Mouse (Mus musculus) embryonic facial prominence, embryonic 13.5 days (tissue): Measurements from ENCODE around the gene Fam24b. TPM values are rescaled to one million over a fixed set of nuclear protein-coding genes. Genes with fewer than 3 reads are reported as not detected.

Experiments used
- ATAC-seq: fragments of 200-750 bp; cut with Nextera tagmentation; 2 replicates; pipeline ENCODE4 v1.8.0; 2017; ENCODE audit warnings: low read depth; ENCODE audit not compliant: insufficient number of reproducible peaks, insufficient read depth, low FRiP score, low TSS enrichment
- H3K27ac ChIP-seq: fragments of 300-500 bp; sonication (generic); 2 replicates; pipeline ENCODE4 v1.5.1; 2015; ENCODE audit warnings: moderate library complexity, mild to moderate bottlenecking, inconsistent platforms
- H3K27me3 ChIP-seq: fragments of 300-500 bp; sonication (generic); 2 replicates; pipeline ENCODE4 v1.6.1; 2015; ENCODE audit warnings: mild to moderate bottlenecking, inconsistent platforms
- H3K36me3 ChIP-seq: fragments of 300-500 bp; sonication (generic); 2 replicates; pipeline ENCODE4 v1.6.1; 2015; ENCODE audit warnings: mild to moderate bottlenecking, inconsistent platforms
- H3K4me1 ChIP-seq: fragments of 300-500 bp; sonication (generic); 2 replicates; pipeline ENCODE4 v1.6.1; 2015; ENCODE audit warnings: inconsistent platforms
- H3K4me2 ChIP-seq: fragments of 300-500 bp; sonication (generic); 2 replicates; pipeline ENCODE4 v1.6.1; 2015; ENCODE audit warnings: moderate library complexity, mild to moderate bottlenecking, inconsistent platforms
- H3K4me3 ChIP-seq: fragments of 300-500 bp; sonication (generic); 2 replicates; pipeline ENCODE4 v1.5.1; 2015; ENCODE audit warnings: mild to moderate bottlenecking, inconsistent platforms
- H3K9ac ChIP-seq: fragments of 300-500 bp; sonication (generic); 2 replicates; pipeline ENCODE4 v1.6.1; 2015; ENCODE audit warnings: mild to moderate bottlenecking, inconsistent platforms
- H3K9me3 ChIP-seq: fragments of 300-500 bp; sonication (generic); 2 replicates; pipeline ENCODE4 v1.6.1; 2016; ENCODE audit warnings: inconsistent platforms
- WGBS: fragments of 180-500 bp; shearing (Covaris S2); methylation state at CpG from one replicate; pipeline ENCODE4 v1.1.7; 2015; ENCODE audit warnings: mixed read lengths; 5-methylcytosine and 5-hydroxymethylcytosine counted together
- polyA plus RNA-seq: library from polyadenylated mRNA; unstranded; fragments of >200 nt; fragmentation: Nextera tagmentation; extraction: Ambion mirVana; gene quantifications from 2 replicates; pipeline ENCODE4 v1.2.1, GENCODE M21; 2015

The Fam24b gene
- polyA plus RNA-seq, result not detected in 2 replicates

DNA sequence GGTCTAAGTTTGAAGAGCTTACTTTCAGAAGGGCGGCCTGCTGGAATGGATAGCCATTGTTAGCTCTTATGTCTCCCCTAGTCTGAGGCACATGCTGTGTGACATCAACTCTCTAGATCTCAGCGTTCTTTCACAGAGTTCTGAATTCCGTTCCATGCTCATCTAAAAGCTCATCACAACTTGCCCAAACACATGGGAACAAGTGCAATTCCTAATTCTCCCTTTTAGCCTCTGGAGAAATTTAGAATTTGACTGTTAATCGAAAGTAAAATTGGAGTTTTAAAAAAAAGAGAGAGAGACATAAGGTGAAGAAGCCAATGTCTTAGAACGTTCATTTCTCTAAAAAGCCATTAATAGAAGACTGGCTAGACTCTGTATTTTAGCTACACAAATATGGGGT is at the start of gene Fam24b:
TSS of gene Fam24b (minus strand) at position 101 of the 400 bp plus-strand sequence.
- Histone ChIP-seq H3K27me3 (no peaks in the 10 kb centered on the region), H3K36me3 (no peaks in the 10 kb centered on the region), H3K4me1 (no peaks in the 10 kb centered on the region), H3K4me3 (no peak within 1 kb of the TSS), H3K9me3 (no peaks in the 10 kb centered on the region), H3K27ac (no peak within 1 kb of the TSS), H3K4me2 (no peak within 1 kb of the TSS), H3K9ac (no peak within 1 kb of the TSS)
- no peak for ATAC-seq
- 89% methylated on average over 5 of the region's 5 CpGs for WGBS

- H3K27ac ChIP-seq, result 0 out of 2 replicates have a peak overlapping the region, but pooled peaks have one; percentile 95
- peaks cover 13% of the 10 kb centered on the region; the same call in 1 of the 2 replicates for H3K4me1 ChIP-seq
- H3K4me3 ChIP-seq, result peak overlapping the region; percentile 83
- peak overlapping the region; percentile 67 for H3K4me2 ChIP-seq
- ATAC-seq, result no peak
- 0 out of 2 replicates have a peak, but pooled peaks cover 8% of the 10 kb centered on the region for H3K36me3 ChIP-seq
- peak overlapping the region; percentile 93 for H3K9ac ChIP-seq
- H3K27me3 ChIP-seq, result no peaks in the 10 kb centered on the region
- 70% methylated on average over 9 of the region's 9 CpGs for WGBS
- H3K9me3 ChIP-seq, result no peaks in the 10 kb centered on the region
Observed at GRCm38 (mm10) chr7:131371880-131372651, 42.8 kb upstream of the Fam24b start.

- Histone ChIP-seq H3K27me3 (no peaks in the 10 kb centered on the region), H3K4me1 (peaks cover 13% of the 10 kb centered on the region; the same call in 1 of the 2 replicates), H3K4me3 (peak overlapping the region; percentile 83), H3K4me2 (peak overlapping the region; percentile 67), H3K27ac (peak overlapping the region; percentile 95), H3K9ac (peak overlapping the region; percentile 93), H3K9me3 (no peaks in the 10 kb centered on the region), H3K36me3 (0 out of 2 replicates have a peak, but pooled peaks cover 8% of the 10 kb centered on the region)
- ATAC-seq, result no peak
- 8% methylated on average over 9 of the region's 9 CpGs for WGBS
Observed at GRCm38 (mm10) chr7:131371470-131371860, 42.1 kb upstream of the Fam24b start.

DNA sequence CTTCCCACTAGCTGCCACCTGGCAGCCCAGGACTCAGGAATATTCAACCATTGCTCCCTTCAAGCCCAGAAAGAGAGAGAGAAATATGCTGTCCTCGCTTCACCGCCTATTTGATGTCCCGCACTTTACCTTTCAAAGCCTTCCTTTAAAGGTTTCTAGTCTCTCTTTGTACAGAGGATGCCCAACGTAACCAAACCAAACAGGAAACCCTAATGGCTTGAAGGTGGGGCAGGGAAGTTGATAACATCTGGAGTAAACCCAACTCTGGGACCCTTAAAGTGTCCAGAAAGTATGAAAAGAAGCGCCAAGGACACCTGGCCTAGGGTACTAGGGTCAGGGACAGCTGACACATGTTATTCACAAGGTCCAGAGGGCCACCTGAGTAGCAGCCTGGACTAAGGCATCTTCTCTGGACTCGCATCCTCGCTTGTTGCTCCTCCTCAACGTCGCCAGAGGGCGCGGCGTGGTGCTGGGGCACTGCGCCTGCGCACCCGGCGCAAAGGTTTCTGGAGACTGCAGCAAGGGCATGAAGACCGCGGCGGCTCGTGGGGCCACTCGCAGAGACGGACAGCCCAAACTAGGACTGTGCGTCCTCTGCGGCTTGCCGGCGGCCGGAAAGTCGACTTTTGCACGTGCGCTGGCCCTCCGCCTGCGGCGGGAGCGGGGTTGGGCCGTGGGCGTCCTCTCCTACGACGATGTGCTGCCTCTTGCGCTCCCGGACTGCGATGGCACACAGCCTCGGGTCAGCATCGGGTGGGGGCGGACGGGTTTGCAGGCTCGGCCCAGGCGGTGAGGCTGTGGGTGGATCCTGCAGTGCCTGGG is 41.5 kb upstream of the Fam24b start, which contains the start of gene Pstk:
TSS of gene Pstk (plus strand) at position 494 of the 822 bp plus-strand sequence.
- WGBS, result 4% methylated on average over 47 of the region's 47 CpGs
- peak; percentile 89 for ATAC-seq
- Histone ChIP-seq H3K27me3 (no peaks in the 10 kb centered on the region), H3K4me2 (peak within 1 kb of the TSS; percentile 67), H3K4me3 (peak within 1 kb of the TSS; percentile 83), H3K9me3 (no peaks in the 10 kb centered on the region), H3K9ac (peak within 1 kb of the TSS; percentile 93), H3K27ac (peak within 1 kb of the TSS; percentile 95), H3K36me3 (0 out of 2 replicates have a peak, but pooled peaks cover 8% of the 10 kb centered on the region), H3K4me1 (peaks cover 13% of the 10 kb centered on the region; the same call in 1 of the 2 replicates)

DNA sequence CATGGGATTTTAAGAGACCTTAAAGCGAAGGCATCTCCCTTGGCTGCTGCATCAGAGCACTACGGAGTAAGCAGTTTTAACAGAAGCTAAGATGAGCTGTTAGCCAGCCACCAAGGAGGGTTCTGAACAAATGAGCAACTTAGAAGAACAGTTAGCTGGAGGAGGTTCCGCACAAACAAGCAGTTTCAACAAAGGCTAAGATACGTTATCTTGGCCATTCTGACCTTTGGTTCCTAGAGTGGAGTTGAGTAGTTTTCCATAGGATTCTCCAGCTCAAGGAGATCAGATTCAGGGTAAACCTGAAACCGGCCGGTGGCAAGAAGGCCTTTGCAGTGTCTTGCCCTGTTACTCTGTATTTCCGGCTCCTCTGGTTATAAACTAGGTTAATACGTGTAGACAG is 34.8 kb upstream of the Fam24b start:
- Histone ChIP-seq H3K27me3 (no peaks in the 10 kb centered on the region), H3K9me3 (no peaks in the 10 kb centered on the region), H3K9ac (no peak overlapping the region), H3K4me2 (no peak overlapping the region), H3K4me1 (peaks cover 9% of the 10 kb centered on the region), H3K36me3 (0 out of 2 replicates have a peak, but pooled peaks cover 5% of the 10 kb centered on the region), H3K4me3 (no peak overlapping the region), H3K27ac (no peak overlapping the region)
- WGBS, result 89% methylated on average over 8 of the region's 8 CpGs
- ATAC-seq, result no peak

DNA sequence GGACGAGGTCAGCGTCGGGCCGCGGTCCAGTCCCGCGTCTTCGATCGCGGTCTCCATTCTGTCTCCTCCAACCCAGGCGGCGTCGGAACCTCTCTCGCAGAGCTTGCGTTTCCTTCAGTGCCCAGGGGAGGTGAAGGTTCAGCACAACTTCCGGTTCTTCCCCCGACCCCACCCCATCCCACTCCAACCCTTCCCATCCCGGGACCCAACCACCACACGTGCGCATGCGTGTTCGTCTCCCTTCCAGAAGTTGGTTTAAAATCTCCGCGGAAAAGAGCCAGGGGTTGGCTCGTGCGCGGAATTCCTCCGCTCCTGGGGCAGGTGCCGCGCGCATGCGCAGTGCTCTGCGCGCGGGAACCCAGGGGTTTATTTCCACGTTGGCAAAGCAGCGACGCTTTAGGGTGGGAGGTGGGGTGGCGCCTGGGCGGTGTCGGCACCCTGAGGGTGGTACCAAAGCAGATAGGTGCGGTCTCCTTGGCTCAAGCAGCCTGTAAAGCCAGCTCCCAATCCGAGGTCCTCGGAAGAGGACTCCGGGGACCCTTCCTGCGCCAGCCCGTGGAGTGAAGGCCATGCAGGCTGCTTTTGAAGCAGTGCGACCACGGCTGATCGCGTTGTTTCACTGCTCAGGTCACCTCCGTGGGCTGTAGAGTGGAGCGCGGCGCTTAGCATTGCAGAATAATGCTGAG is 33.4 kb upstream of the Fam24b start, which contains the start of gene 2310057M21Rik:
TSS of gene 2310057M21Rik (minus strand) at position 145 of the 686 bp plus-strand sequence.
- Histone ChIP-seq H3K4me1 (peaks cover 9% of the 10 kb centered on the region), H3K27ac (peak within 1 kb of the TSS; percentile 95), H3K27me3 (no peaks in the 10 kb centered on the region), H3K4me3 (peak within 1 kb of the TSS; percentile 87), H3K4me2 (peak within 1 kb of the TSS; percentile 91), H3K36me3 (peaks cover 18% of the 10 kb centered on the region), H3K9ac (peak within 1 kb of the TSS; percentile 92), H3K9me3 (no peaks in the 10 kb centered on the region)
- under 1% methylated on average over 55 of the region's 55 CpGs for WGBS
- ATAC-seq, result peak; percentile 97

DNA sequence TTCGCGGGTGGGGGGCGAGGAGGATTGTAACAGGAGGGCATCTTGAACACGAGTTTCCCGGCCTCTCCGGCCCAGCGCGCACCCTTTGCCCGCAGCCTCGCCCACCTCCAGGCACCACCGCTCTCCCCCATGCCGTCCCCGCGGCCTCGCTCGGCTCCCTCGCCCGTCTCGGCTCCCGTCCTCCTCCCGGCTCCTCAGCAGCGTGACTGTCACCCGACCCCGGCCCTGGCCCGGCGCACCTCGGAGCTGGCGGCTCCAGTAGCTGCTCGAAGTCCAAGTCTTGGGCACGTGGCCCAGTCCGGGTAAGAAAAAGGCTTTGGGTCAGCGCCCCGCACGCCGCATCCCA is 32.9 kb upstream of the Fam24b start:
- H3K9me3 ChIP-seq, result no peaks in the 10 kb centered on the region
- H3K27me3 ChIP-seq, result no peaks in the 10 kb centered on the region
- peak overlapping the region; percentile 91 for H3K27ac ChIP-seq
- peak overlapping the region; percentile 87 for H3K4me3 ChIP-seq
- peak overlapping the region; percentile 91 for H3K4me2 ChIP-seq
- H3K9ac ChIP-seq, result peak overlapping the region; percentile 92
- ATAC-seq, result peak; percentile 77
- peaks cover 24% of the 10 kb centered on the region for H3K36me3 ChIP-seq
- under 1% methylated on average over 35 of the region's 35 CpGs for WGBS
- H3K4me1 ChIP-seq, result peaks cover 9% of the 10 kb centered on the region

DNA sequence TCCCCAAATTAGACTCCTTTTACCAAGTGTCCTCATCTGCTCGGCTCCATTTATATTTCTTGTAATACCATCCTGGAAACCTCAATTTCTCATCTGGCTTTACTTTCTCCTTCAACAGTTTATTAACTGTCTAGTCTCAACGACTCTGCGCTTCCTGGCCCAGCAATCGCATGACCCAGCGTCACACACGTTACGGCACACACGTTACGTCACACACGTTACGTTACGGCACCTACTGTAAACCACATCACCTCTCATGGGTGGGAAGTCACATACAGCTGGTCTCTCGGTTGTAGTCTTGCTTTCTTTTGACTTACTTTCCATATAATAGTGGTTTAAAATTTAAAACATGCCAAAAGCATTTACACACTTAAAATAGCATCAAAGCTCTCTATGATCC is 26.8 kb upstream of the Fam24b start:
- no peak overlapping the region for H3K9ac ChIP-seq
- H3K4me1 ChIP-seq, result peaks cover 3% of the 10 kb centered on the region
- WGBS, result 93% methylated on average over 13 of the region's 13 CpGs
- H3K9me3 ChIP-seq, result no peaks in the 10 kb centered on the region
- no peak overlapping the region for H3K4me2 ChIP-seq
- no peak for ATAC-seq
- H3K27me3 ChIP-seq, result no peaks in the 10 kb centered on the region
- no peak overlapping the region for H3K27ac ChIP-seq
- no peak overlapping the region for H3K4me3 ChIP-seq
- peaks cover 69% of the 10 kb centered on the region for H3K36me3 ChIP-seq

DNA sequence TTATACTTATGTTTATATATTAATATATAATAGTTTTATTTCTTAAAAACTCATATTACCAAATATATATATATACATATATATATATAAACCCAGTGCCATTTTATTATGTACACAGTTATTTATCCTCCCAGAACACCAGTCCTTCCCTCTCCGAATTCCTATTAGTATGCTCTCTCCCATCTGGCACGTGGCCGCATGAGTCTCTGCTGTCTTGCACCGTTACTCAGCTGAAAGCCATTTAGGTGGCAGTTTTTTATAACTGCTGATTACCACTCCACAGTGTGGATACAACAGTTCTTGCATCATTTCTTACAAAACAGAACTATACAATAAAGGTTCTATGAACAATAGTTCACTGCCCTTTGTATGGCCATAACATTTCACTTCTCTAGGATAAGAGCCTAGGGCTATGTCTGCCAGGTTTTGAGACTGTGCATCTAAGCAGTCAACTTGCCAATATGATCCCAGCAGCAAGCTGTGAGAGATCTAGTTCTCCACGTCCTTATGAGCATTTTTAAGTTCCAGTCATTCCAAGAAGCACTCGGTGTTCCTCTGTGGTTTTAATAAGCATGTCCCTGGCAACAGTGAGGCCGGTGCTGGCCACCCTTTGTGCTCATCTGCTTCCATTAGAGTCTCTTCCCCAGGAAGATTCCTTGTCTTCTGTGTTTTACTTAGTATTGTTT is 16.7 kb upstream of the Fam24b start:
- H3K4me2 ChIP-seq, result no peak overlapping the region
- H3K4me3 ChIP-seq, result no peak overlapping the region
- H3K4me1 ChIP-seq, result no peaks in the 10 kb centered on the region
- 81% methylated on average over 7 of the region's 7 CpGs for WGBS
- H3K9me3 ChIP-seq, result no peaks in the 10 kb centered on the region
- no peak for ATAC-seq
- no peaks in the 10 kb centered on the region for H3K27me3 ChIP-seq
- H3K36me3 ChIP-seq, result peaks cover 78% of the 10 kb centered on the region
- H3K27ac ChIP-seq, result no peak overlapping the region
- H3K9ac ChIP-seq, result no peak overlapping the region

- Histone ChIP-seq H3K9ac (no peak overlapping the region), H3K9me3 (no peaks in the 10 kb centered on the region), H3K36me3 (peaks cover 29% of the 10 kb centered on the region), H3K27me3 (no peaks in the 10 kb centered on the region), H3K4me3 (no peak overlapping the region), H3K27ac (no peak overlapping the region), H3K4me2 (no peak overlapping the region), H3K4me1 (no peaks in the 10 kb centered on the region)
- no peak for ATAC-seq
- 78% methylated on average over 8 of the region's 8 CpGs for WGBS
Observed at GRCm38 (mm10) chr7:131337502-131338068, 8.3 kb upstream of the Fam24b start.
